Mouse (Mus musculus): ENCODE measurements at regions not wholly inside any gene's neighbourhood (a gene's known extent, or its start where the extent isn't known, plus 50 kb on each side); places are given as distances from the start of the nearest gene placed in this dataset.
A peak's percentile ranks its signal among the peaks of the same experiment; 100 is the strongest.

- DNase-seq, result no peak
Observed at GRCm38 (mm10) chr1:16007809-16008208, 85.3 kb downstream of the 4930444P10Rik start.

- no peak for DNase-seq
Observed at GRCm38 (mm10) chr1:16006888-16007287, 86.2 kb downstream of the 4930444P10Rik start.

GRCm38 (mm10) chr1:15997135-15997534 lies 96.0 kb downstream of the 4930444P10Rik start:
- DNase-seq, result no peak

GRCm38 (mm10) chr1:15996341-15996740 lies 96.8 kb downstream of the 4930444P10Rik start:
- DNase-seq, result no peak

GRCm38 (mm10) chr1:15993561-15994410 lies 99.3 kb downstream of the 4930444P10Rik start:
- DNase-seq, result peak; percentile 18

GRCm38 (mm10) chr1:15990982-15991381 lies 102.1 kb downstream of the 4930444P10Rik start:
- no peak for DNase-seq

- DNase-seq, result no peak
Observed at GRCm38 (mm10) chr1:15985579-15985978, 107.5 kb downstream of the 4930444P10Rik start.

GRCm38 (mm10) chr1:15979333-15979732 lies 113.8 kb downstream of the 4930444P10Rik start:
- DNase-seq, result no peak

- DNase-seq, result no peak
Observed at GRCm38 (mm10) chr1:15959578-15959977, 133.5 kb downstream of the 4930444P10Rik start.

- no peak for DNase-seq
Observed at GRCm38 (mm10) chr1:15958661-15959060, 134.5 kb downstream of the 4930444P10Rik start.

- DNase-seq, result peak; percentile 9
Observed at GRCm38 (mm10) chr1:15943662-15944061, 149.5 kb downstream of the 4930444P10Rik start.

GRCm38 (mm10) chr1:15943041-15943440 lies 150.1 kb downstream of the 4930444P10Rik start:
- no peak for DNase-seq
